Mouse (Mus musculus) lung, adult 2 months (tissue): Measurements from ENCODE around the gene Tfap4. TPM values are rescaled to one million over a fixed set of nuclear protein-coding genes. Genes with fewer than 3 reads are reported as not detected.

Source experiments
- DNase-seq: peaks from one replicate; pipeline ENCODE4 v3.0.0; 2022
- H3K4me1 ChIP-seq: fragments of 200-500 bp; 2 replicates; pipeline ENCODE4 v1.6.1; 2011; ENCODE audit warnings: low read length; ENCODE audit not compliant: control insufficient read depth, insufficient read depth
- H3K4me3 ChIP-seq: fragments of 200-500 bp; replicated peaks from 2 replicates; pipeline ENCODE3; 2011; ENCODE audit warnings: low read depth, mild to moderate bottlenecking, control low read depth, low read length; ENCODE audit errors: extremely low read depth
- CTCF ChIP-seq: fragments of 200-500 bp; IDR thresholded peaks from 2 replicates; pipeline ENCODE4 v1.5.1; 2011; ENCODE audit warnings: mild to moderate bottlenecking, low read length, control low read depth; ENCODE audit not compliant: insufficient read depth
- POLR2A ChIP-seq: fragments of 200-500 bp; IDR thresholded peaks from 2 replicates; pipeline ENCODE4 v1.6.1; 2011; ENCODE audit warnings: low read depth, mild to moderate bottlenecking, control low read depth, low read length, borderline replicate concordance; ENCODE audit errors: extremely low read depth
- WGBS: fragments of 180-500 bp; shearing (Covaris S2); methylation state at CpG from one replicate; pipeline ENCODE4 v1.1.7; 2018; 5-methylcytosine and 5-hydroxymethylcytosine counted together
- polyA plus RNA-seq: library from polyadenylated mRNA; depleted of rRNA; stranded (reverse); fragments of >200 nt; gene quantifications from 2 replicates; pipeline ENCODE4 v1.2.3, GENCODE M21; 2012; rRNA removed

Tfap4 gene
- polyA plus RNA-seq: 6.0 and 6.9 TPM in 2 replicates

DNA sequence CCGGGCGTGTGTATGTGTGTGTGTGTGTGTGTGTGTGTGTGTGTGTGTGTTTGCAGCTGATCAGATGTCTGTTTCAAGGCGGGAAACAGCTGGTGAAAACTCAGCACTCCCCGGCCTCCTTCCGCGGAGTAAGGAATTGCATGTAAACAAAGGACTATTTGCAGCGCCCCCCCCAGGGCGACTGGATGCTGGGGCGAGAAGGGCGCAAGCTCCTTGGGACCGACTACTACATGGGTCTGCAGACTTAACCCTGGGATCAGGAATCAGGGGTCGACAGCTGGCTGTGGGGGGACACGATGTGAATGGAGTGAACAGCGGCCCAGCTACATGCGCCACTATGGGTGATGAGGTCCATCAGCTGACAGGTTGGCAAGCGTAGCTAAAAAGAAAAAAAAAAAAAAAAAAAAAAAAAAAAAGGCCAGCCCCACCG lies at the start of gene Tfap4:
Gene Tfap4, minus strand, starts transcription at position 140 of the 430 bp plus-strand sequence.
- TF ChIP-seq POLR2A (no peak), CTCF (peak; percentile 28; the same call in 1 of the 2 replicates)
- 0% methylated on average over 17 of the region's 17 CpGs for WGBS
- Histone ChIP-seq H3K4me1 (no peaks in the 10 kb centered on the region; the same call in 1 of the 2 replicates), H3K4me3 (peak within 1 kb of the TSS; percentile 82)
- DNase-seq: peak; percentile 83

DNA sequence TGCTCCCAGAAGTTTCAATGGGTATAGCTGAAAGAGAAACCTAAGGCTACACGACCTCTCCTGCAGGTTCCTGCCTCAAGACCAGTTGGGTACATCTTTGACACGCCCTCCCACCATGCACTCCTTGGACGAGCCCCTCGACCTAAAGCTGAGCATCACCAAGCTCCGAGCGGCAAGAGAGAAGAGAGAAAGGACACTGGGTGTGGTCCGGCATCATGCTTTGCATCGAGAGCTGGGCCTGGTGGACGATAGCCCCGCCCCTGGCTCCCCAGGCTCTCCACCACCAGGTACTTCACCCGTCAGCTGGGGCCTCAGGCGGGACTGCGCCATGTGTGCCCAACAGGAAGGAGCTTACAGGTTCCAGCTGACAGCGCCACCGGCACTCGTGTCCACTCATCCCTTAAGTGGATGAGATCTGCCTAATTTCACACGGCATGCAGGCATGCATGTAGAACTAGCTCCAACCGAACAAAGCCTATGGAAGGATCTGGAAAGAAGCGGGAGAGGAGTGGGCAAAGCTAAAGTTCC lies 48.9 kb upstream of the Tfap4 start:
- H3K4me1 ChIP-seq: peaks cover 33% of the 10 kb centered on the region
- 66% methylated on average over 19 of the region's 19 CpGs for WGBS
- DNase-seq: no peak
- no peak for TF ChIP-seq CTCF
- TF ChIP-seq POLR2A: no peak
- no peak overlapping the region for H3K4me3 ChIP-seq

DNA sequence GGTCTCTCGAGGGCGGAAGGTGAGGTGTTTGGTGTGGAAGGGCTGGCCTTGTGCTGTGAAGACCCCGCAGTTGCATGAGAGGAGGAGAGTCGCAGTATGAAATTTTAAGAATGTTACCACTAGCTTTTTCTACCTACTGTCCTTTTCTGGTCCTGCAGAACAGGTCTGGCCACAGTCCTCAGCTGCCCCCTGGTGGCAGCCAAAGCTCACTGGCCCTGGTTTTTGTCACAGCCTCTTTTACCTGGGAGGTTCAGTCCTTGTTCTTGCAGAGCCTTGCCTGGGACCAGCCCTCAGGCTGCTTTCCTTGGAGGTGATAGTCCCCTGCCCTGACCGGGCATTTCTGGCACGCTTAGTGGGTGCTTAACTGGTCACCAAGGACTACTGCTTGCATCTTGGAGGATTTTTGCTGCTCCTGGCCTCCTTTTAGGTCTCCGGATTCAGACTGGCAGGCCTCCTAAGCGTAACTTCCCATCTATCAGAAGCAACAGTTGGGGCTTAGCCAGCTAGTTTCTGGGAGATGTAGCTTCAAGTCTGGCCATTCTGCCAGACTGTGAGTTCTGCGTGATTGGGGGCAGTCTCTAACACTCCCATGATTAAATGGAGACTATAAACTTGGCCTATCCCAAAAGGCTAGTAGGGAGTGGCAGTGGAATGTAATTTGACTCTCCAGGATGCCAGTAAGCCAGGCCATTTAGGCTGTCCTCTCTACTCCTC lies 48.3 kb upstream of the Tfap4 start:
- 42% methylated on average over 9 of the region's 9 CpGs for WGBS

DNA sequence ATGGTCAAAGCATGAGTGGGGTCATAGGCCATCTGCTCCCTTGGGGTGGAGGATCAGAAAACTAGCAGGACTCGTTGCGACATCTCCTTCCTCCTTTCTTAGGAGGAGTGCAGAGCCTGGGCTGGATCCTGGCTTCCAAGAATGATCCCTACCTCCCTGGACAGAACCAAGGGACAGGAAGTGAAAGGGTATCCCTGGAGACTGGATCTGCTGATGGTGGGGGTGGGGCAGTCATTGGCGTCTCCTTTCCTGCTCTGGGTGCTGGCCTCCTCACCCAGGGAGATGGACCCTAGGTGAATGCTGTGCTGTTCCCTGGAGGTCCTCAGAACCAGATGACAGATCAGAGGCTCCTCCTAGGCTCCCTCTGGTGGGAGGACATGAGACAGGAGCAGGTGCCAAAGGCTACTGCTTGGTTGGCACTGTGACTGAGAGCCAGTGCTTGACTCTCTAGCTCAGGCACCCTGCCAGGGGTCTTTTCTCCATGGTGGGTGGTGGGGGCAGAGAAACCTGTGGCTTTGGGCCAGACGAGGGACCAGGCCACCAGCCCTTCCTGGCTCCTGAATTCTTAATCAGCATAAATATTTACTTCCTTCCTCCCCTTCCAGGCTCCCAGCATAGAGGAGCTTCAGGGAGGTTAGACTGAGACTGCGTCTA lies 46.9 kb upstream of the Tfap4 start:
- DNase-seq: peak; percentile 70
- TF ChIP-seq CTCF (peak; percentile 70), POLR2A (no peak)
- WGBS: 9% methylated on average over 5 of the region's 5 CpGs
- Histone ChIP-seq H3K4me3 (no peak overlapping the region), H3K4me1 (peaks cover 46% of the 10 kb centered on the region)

More for the DNA sequence above, 48.3 kb upstream of the Tfap4 start:
- Histone ChIP-seq H3K4me1 (peaks cover 38% of the 10 kb centered on the region), H3K4me3 (no peak overlapping the region)
- peak; percentile 79 for DNase-seq
- TF ChIP-seq CTCF: peak; percentile 93
- no peak for TF ChIP-seq POLR2A

DNA sequence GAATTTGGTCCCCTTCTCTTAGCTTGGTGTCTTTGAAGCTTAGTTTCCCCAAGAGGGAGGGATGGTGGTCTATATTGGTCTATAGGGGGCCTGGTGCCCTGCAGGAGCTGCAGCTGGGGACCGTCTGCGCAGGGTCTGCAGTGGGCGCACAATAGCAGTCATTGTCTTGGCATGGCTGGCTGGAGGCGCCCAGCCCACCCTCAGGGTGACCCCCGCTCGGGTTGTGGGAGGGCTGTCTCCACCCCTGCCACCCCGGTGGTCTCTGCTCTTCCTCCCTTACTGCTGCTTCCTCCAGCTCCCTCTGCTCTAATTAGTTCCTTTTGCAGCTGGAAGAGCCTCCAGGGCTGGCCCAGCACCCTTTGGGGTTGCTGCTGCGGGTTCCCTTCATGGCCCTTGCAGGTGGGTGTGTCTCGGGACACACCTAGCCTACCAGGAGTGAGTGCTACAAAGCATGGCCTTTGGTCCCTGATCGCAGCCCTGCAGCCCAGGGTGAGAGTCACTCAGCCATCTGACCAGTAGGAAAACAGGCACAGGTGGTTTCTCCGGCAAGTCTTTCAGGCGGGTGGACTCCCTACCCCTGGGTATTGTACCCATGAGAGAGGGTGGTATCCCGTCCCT lies 46.0 kb upstream of the Tfap4 start:
- H3K4me3 ChIP-seq: no peak overlapping the region
- TF ChIP-seq POLR2A (no peak), CTCF (no peak)
- peaks cover 48% of the 10 kb centered on the region for H3K4me1 ChIP-seq
- DNase-seq: no peak
- WGBS: 66% methylated on average over 13 of the region's 13 CpGs

DNA sequence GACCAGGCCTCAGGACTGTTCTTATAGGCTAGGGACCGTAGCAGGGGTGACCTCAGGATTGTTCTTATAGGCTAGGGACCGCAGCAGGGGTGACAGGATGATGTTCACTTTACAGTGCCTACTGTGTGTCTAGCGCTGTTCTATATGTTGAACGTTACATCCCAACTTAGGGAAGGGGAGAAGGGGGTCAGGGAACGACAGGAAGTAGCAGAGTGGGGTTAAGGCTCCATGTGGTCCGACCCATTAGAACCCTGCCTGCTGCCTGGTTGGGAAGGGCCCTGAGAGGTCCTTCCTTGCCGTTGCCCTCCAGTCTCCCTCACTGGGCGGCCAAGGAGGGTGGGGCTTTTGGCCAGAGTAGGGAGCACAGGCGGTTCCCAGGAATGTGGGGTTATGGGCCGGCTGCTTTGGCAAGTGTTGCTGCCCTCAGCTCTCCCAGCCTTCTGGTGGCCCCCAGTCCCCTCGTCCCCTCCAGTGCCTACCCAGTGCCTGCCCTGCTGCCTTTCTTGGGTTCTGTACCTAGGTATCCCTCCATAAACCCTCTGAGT lies 44.7 kb upstream of the Tfap4 start:
- Histone ChIP-seq H3K4me1 (peaks cover 48% of the 10 kb centered on the region), H3K4me3 (no peak overlapping the region)
- TF ChIP-seq POLR2A (no peak), CTCF (no peak)
- DNase-seq: peak; percentile 4
- WGBS: 46% methylated on average over 11 of the region's 11 CpGs

DNA sequence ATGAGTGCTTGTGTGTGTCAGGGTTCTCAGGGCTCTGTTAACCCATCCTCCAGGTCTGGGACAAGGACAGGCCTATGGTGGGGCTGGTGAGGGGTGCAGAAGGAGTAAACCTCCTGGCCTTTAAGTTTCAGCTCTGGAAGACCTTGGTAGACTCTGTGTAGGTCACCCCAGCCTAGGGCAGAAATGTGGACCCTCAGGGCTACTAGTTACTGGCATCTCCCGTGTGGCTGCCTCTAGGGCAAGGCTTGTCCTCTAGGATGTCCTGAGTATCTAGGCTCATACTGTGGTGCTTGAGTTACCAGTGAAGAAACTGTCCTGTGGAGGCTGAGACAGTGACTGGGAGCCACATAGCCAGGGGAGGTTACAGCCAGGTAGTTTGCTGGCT lies 43.8 kb upstream of the Tfap4 start:
- 59% methylated on average over 1 of the region's 1 CpGs for WGBS
- no peak overlapping the region for H3K4me3 ChIP-seq
- H3K4me1 ChIP-seq: peaks cover 48% of the 10 kb centered on the region
- no peak for TF ChIP-seq CTCF
- no peak for TF ChIP-seq POLR2A
- DNase-seq: no peak

DNA sequence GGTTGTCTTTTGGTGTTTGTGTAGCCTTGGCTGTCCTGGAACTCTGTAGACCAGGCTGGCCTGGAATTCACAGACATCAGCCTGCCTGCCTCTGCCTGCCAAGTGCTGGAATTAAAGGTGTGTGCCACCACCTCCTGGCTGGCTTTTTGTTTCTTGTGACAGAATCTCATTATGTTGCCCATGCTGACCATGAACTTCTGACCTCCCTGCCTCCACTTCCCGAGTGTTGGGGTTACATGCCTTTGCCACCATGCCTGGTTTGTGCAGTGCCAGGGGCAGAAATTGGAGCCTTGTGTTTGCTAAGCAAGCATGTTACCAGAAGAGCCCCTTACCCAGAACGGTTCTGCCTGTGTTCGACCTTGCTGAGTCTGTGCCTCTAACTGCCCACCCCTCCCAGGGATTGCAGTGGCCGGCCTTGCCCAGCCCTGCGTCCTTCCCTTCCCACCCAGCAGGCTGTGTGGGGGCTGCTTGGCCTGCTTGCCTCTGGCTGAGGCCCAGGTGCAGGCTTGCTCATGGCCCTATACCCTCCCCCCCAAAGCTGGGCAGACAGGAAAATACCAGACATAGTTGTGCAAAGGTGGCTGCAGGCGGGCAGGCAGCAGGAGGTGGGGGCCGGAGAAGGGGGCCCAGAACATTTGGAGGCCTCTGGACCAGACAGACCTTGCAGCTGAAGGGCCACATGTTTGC lies 43.3 kb upstream of the Tfap4 start:
- TF ChIP-seq CTCF: no peak
- no peak for TF ChIP-seq POLR2A
- no peak for DNase-seq
- no peak overlapping the region for H3K4me3 ChIP-seq
- H3K4me1 ChIP-seq: peaks cover 48% of the 10 kb centered on the region
- 26% methylated on average over 7 of the region's 7 CpGs for WGBS

DNA sequence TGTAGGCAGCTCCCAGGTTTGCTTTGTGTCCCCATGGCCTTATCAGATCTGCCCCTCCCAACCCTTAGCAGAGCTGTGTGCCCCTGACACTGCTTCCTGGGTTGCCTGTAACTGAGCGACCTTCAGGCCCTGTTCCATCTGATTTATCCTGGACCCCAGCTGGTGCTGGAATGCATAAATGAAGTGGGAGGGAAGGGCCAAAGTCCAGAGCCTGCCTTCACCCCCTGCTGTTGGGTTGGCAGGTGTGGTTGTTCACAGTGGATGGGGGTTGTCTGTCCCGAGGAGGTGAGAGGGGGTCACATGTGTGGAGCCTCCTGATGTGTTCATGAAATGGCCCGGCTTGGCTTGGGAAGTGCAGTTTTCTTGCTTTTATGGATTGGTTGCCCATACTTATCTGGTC lies 42.5 kb upstream of the Tfap4 start:
- 21% methylated on average over 3 of the region's 3 CpGs for WGBS
- no peak overlapping the region for H3K4me3 ChIP-seq

More for the DNA sequence above, 42.5 kb upstream of the Tfap4 start:
- H3K4me1 ChIP-seq: peaks cover 46% of the 10 kb centered on the region
- TF ChIP-seq POLR2A (no peak), CTCF (no peak)
- peak; percentile 8 for DNase-seq
